Mouse (Mus musculus): Measurements from ENCODE around the gene Snapc5. TPM values are rescaled to one million over a fixed set of nuclear protein-coding genes. Genes with fewer than 3 reads are reported as not detected.
A peak's percentile ranks its signal among the peaks of the same experiment; 100 is the strongest.
"Not testable (repeated sequence)": the region's sequence is repeated elsewhere in the genome, so short reads cannot be mapped to it uniquely, and the experiment has no call there.

Snapc5 gene
- polyA plus RNA-seq, 1 experiment from 2014 or later, result 23.8 TPM

- in situ Hi-C loops (cut with MboI; ENCODE audit: low pct_unique_long_range_greater_than_20kb), result no loop called here
- H3K27me3 ChIP-seq, result no peaks in the 10 kb centered on the region
- peak; percentile 10 for TF ChIP-seq CTCF (IDR thresholded peaks at IDR 0.05)
- no peak for ATAC-seq
- POLR2A ChIA-PET, result interaction anchor here (0.9 kb wide), 1 partner anchor 82 kb away, joined by 3 read pairs; no protein-coding TSS in a partner anchor
- DNase-seq (ENCODE audit: low read depth, low spot score), result no peak
- CTCF ChIA-PET, result no interaction called here
Observed at GRCm38 (mm10) chr9:64173666-64174220, 5.3 kb upstream of the Snapc5 start.

- DNase-seq (ENCODE audit: low read depth, low spot score) (no peak), ATAC-seq (no peak)
- in situ Hi-C loops (cut with MboI; ENCODE audit: low pct_unique_long_range_greater_than_20kb), result no loop called here
- ChIA-PET POLR2A (no interaction called here), CTCF (no interaction called here)
- no peaks in the 10 kb centered on the region for H3K27me3 ChIP-seq
- TF ChIP-seq CTCF (IDR thresholded peaks at IDR 0.05), result no peak
Observed at GRCm38 (mm10) chr9:64174341-64174740, 4.7 kb upstream of the Snapc5 start.

- in situ Hi-C loops (cut with MboI; ENCODE audit: low pct_unique_long_range_greater_than_20kb), result no loop called here
- no peak for TF ChIP-seq CTCF (IDR thresholded peaks at IDR 0.05)
- DNase-seq (ENCODE audit: low read depth, low spot score) (no peak), ATAC-seq (no peak)
- ChIA-PET POLR2A (no interaction called here), CTCF (no interaction called here)
- H3K27me3 ChIP-seq, result no peaks in the 10 kb centered on the region
Observed at GRCm38 (mm10) chr9:64174766-64175165, 4.3 kb upstream of the Snapc5 start.

- CTCF ChIA-PET, result no interaction called here
- in situ Hi-C loops (cut with MboI; ENCODE audit: low pct_unique_long_range_greater_than_20kb), result no loop called here
- POLR2A ChIA-PET, result no interaction called here
Observed at GRCm38 (mm10) chr9:64175378-64175777, 3.7 kb upstream of the Snapc5 start.

GRCm38 (mm10) chr9:64178610-64178973 is 482 bp upstream of the Snapc5 start:
- H3K27me3 ChIP-seq, result no peaks in the 10 kb centered on the region
- DNase-seq (ENCODE audit: low read depth, low spot score) (no peak), ATAC-seq (no peak)
- in situ Hi-C loops (cut with MboI; ENCODE audit: low pct_unique_long_range_greater_than_20kb), result no loop called here
- peak; percentile 58 for TF ChIP-seq CTCF (IDR thresholded peaks at IDR 0.05)
- ChIA-PET CTCF (interaction anchor here (0.7 to 3.7 kb wide), 12 partner anchors 8 to 102 kb away, joined by 3 to 22 read pairs (median 4); partner anchors contain the start of gene Map2k1), POLR2A (interaction anchor here (0.7 to 1.1 kb wide), 3 partner anchors 74 to 95 kb away, joined by 3 to 9 read pairs (median 5); no protein-coding TSS in a partner anchor)

More at GRCm38 (mm10) chr9:64175378-64175777, 3.7 kb upstream of the Snapc5 start:
- no peak for ATAC-seq
- no peak for DNase-seq (ENCODE audit: low read depth, low spot score)
- no peaks in the 10 kb centered on the region for H3K27me3 ChIP-seq
- TF ChIP-seq CTCF (IDR thresholded peaks at IDR 0.05), result no peak

GRCm38 (mm10) chr9:64183295-64183694 is 4.2 kb downstream of the Snapc5 start:
- H3K27me3 ChIP-seq; POLR2A ChIA-PET; ATAC-seq; DNase-seq (ENCODE audit: low read depth, low spot score): not testable (repeated sequence)
- in situ Hi-C loops (cut with MboI; ENCODE audit: low pct_unique_long_range_greater_than_20kb), result loop anchor here (5.0 kb wide), 1 partner anchor 69 kb away; the partner anchor contains the start of gene Map2k1
- CTCF ChIA-PET, result interaction anchor here (1.2 kb wide), 1 partner anchor 89 kb away, joined by 3 read pairs; no protein-coding TSS in a partner anchor

GRCm38 (mm10) chr9:64184166-64184840 is 5.2 kb downstream of the Snapc5 start:
- ChIA-PET POLR2A (interaction anchor here (0.6 kb wide), 1 partner anchor 824 kb away, joined by 4 read pairs; no protein-coding TSS in a partner anchor), CTCF (interaction anchor here (1.2 kb wide), 1 partner anchor 88 kb away, joined by 3 read pairs; no protein-coding TSS in a partner anchor)
- no peaks in the 10 kb centered on the region for H3K27me3 ChIP-seq
- DNase-seq (ENCODE audit: low read depth, low spot score) (no peak), ATAC-seq (no peak)
- TF ChIP-seq CTCF (IDR thresholded peaks at IDR 0.05), result no peak
- in situ Hi-C loops (cut with MboI; ENCODE audit: low pct_unique_long_range_greater_than_20kb), result loop anchor here (5.0 kb wide), 1 partner anchor 68 kb away; the partner anchor contains the start of gene Map2k1

- in situ Hi-C loops (cut with MboI; ENCODE audit: low pct_unique_long_range_greater_than_20kb), result no loop called here
- DNase-seq (ENCODE audit: low read depth, low spot score) (no peak), ATAC-seq (no peak)
- no peak for TF ChIP-seq CTCF (IDR thresholded peaks at IDR 0.05)
- ChIA-PET POLR2A (no interaction called here), CTCF (no interaction called here)
- H3K27me3 ChIP-seq, result no peaks in the 10 kb centered on the region
Observed at GRCm38 (mm10) chr9:64193879-64194278, 14.8 kb downstream of the Snapc5 start.

GRCm38 (mm10) chr9:64195554-64195953 is 16.5 kb downstream of the Snapc5 start:
- DNase-seq (ENCODE audit: low read depth, low spot score), result no peak
- POLR2A ChIA-PET, result no interaction called here
- no peak for TF ChIP-seq CTCF (IDR thresholded peaks at IDR 0.05)
- in situ Hi-C loops (cut with MboI; ENCODE audit: low pct_unique_long_range_greater_than_20kb), result no loop called here
- no peak for ATAC-seq
- no peaks in the 10 kb centered on the region for H3K27me3 ChIP-seq
- CTCF ChIA-PET, result no interaction called here

GRCm38 (mm10) chr9:64197524-64197923 is 18.4 kb downstream of the Snapc5 start:
- CTCF ChIA-PET, result interaction anchor here (0.9 to 2.1 kb wide), 2 partner anchors 15 to 17 kb away, joined by 3 to 6 read pairs; no protein-coding TSS in a partner anchor
- H3K27me3 ChIP-seq, result no peaks in the 10 kb centered on the region
- in situ Hi-C loops (cut with MboI; ENCODE audit: low pct_unique_long_range_greater_than_20kb), result no loop called here
- no peak for ATAC-seq
- DNase-seq (ENCODE audit: low read depth, low spot score), result no peak
- POLR2A ChIA-PET, result interaction anchor here (0.7 to 1.7 kb wide), 2 partner anchors 55 to 64 kb away, joined by 3 to 4 read pairs; no protein-coding TSS in a partner anchor
- TF ChIP-seq CTCF (IDR thresholded peaks at IDR 0.05), result no peak

Data from Patski (cell line).